Mouse (Mus musculus): ENCODE measurements at regions not wholly inside any gene's neighbourhood (a gene's known extent, or its start where the extent isn't known, plus 50 kb on each side); places are given as distances from the start of the nearest gene placed in this dataset.

GRCm38 (mm10) chr16:50516579-50516978 lies 74.4 kb downstream of the Ccdc54 start:
- no peak for TF ChIP-seq CTCF (conservative IDR thresholded peaks at IDR 0.05 in 1 of 2, IDR thresholded peaks at IDR 0.05 in 1 of 2; ENCODE audit: low read depth in 2 of 2, low read length in 2 of 2)
- TF ChIP-seq BHLHE40 (IDR thresholded peaks at IDR 0.05; ENCODE audit: low read depth, low read length), result no peak
- no peak for TF ChIP-seq MYC (IDR thresholded peaks at IDR 0.05; ENCODE audit: low read depth, low read length)
- TF ChIP-seq ZNF384 (IDR thresholded peaks at IDR 0.05; ENCODE audit: low read depth, low read length), result no peak

Measured in CH12.LX (cell line).